Mouse (Mus musculus): ENCODE measurements at regions not wholly inside any gene's neighbourhood (a gene's known extent, or its start where the extent isn't known, plus 50 kb on each side); places are given as distances from the start of the nearest gene placed in this dataset.

DNA sequence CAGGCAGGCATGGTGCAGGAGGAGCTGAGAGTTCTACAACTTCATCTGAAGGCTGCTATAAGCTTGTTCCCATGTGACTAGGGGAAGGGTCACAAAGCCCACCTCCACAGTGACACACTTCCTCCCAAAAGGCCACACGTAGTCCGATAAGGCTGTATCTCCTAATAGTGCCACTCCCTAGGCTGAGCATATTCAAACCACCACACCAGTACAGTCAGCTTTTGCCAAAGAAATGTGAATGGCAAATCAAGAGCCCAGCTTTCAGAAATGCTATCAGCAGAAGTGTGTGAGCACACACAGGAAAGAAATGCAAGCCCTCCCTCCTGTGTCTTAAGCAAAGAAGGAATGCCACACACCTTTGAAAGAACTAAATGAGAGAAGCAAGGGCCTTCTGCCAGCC lies 80.4 kb upstream of the Ankrd28 start:
- no peaks in the 10 kb centered on the region for H3K4me1 ChIP-seq (ENCODE audit: control insufficient read depth, insufficient read depth, low read length)
- 71% methylated on average over 2 of the region's 2 CpGs for WGBS
- no peak overlapping the region for H3K9ac ChIP-seq (replicated peaks; ENCODE audit: low read depth, low read length)
- no peaks in the 10 kb centered on the region for H3K36me3 ChIP-seq (ENCODE audit: control insufficient read depth, insufficient read depth, low read length)
- ATAC-seq (ENCODE audit: insufficient number of reproducible peaks, insufficient read depth, low FRiP score, low read depth), result peak; percentile 46; the same call in 1 of the 2 replicates
- no peak overlapping the region for H3K27ac ChIP-seq (ENCODE audit: low read length)
- H3K9me3 ChIP-seq (ENCODE audit: control insufficient read depth, low read depth, low read length), result no peaks in the 10 kb centered on the region
- no peak overlapping the region for H3K4me2 ChIP-seq (replicated peaks; ENCODE audit: low read depth, low read length)
- H3K4me3 ChIP-seq (ENCODE audit: low read depth, low read length), result no peak overlapping the region
- no peaks in the 10 kb centered on the region for H3K27me3 ChIP-seq (ENCODE audit: control insufficient read depth, insufficient read depth, low read length)

DNA sequence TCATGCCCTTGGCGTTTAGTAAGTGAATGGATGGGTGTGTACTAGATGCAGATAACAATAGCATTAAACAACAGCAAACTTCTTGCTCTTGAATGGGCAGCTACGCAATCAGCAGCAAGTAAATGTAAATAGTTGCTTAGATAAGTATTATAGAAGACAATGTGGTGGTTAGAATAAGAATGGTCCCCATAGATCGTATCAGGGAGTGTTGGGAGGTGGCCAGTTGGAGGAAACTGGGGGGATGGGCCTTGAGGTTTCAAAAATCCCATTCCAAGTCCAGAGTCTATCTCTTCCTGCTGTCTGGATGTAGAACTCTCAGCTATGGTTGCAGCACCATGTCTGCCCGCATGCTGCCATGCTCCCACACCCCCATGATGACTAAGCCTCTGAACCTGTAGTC lies 88.0 kb upstream of the Ankrd28 start:
- Histone ChIP-seq H3K9me3 (ENCODE audit: control insufficient read depth, low read depth, low read length) (no peaks in the 10 kb centered on the region), H3K4me1 (ENCODE audit: control insufficient read depth, insufficient read depth, low read length) (no peaks in the 10 kb centered on the region), H3K36me3 (ENCODE audit: control insufficient read depth, insufficient read depth, low read length) (no peaks in the 10 kb centered on the region), H3K9ac (replicated peaks; ENCODE audit: low read depth, low read length) (no peak overlapping the region), H3K4me2 (replicated peaks; ENCODE audit: low read depth, low read length) (no peak overlapping the region), H3K27me3 (ENCODE audit: control insufficient read depth, insufficient read depth, low read length) (no peaks in the 10 kb centered on the region), H3K4me3 (ENCODE audit: low read depth, low read length) (no peak overlapping the region), H3K27ac (ENCODE audit: low read length) (no peak overlapping the region)
- WGBS, result 91% methylated on average over 4 of the region's 4 CpGs
- no peak for ATAC-seq (ENCODE audit: insufficient number of reproducible peaks, insufficient read depth, low FRiP score, low read depth)

DNA sequence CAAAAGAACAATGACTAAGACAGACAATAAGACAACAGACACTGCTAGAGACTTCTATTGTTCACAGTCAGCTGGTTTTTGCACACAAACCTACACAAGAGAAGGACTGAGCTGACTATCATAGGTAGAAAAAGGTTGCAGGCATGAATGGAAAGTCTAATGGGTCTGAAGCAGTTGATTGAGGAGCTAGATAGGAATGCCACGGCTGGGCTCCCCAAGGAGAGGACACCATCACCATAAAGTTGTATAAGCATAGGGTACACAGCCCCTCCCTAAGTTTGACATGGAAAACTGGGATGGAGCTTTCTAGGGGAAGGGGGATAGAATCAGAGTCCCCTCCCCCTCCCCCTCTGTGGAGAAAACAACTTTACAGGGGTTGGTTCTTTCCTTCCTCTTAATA lies 88.5 kb upstream of the Ankrd28 start:
- Histone ChIP-seq H3K27me3 (ENCODE audit: control insufficient read depth, insufficient read depth, low read length) (no peaks in the 10 kb centered on the region), H3K4me3 (ENCODE audit: low read depth, low read length) (no peak overlapping the region), H3K9me3 (ENCODE audit: control insufficient read depth, low read depth, low read length) (no peaks in the 10 kb centered on the region), H3K4me1 (ENCODE audit: control insufficient read depth, insufficient read depth, low read length) (no peaks in the 10 kb centered on the region), H3K4me2 (replicated peaks; ENCODE audit: low read depth, low read length) (no peak overlapping the region), H3K36me3 (ENCODE audit: control insufficient read depth, insufficient read depth, low read length) (no peaks in the 10 kb centered on the region), H3K27ac (ENCODE audit: low read length) (no peak overlapping the region), H3K9ac (replicated peaks; ENCODE audit: low read depth, low read length) (no peak overlapping the region)
- no peak for ATAC-seq (ENCODE audit: insufficient number of reproducible peaks, insufficient read depth, low FRiP score, low read depth)
- WGBS, result 90% methylated on average over 1 of the region's 1 CpGs

DNA sequence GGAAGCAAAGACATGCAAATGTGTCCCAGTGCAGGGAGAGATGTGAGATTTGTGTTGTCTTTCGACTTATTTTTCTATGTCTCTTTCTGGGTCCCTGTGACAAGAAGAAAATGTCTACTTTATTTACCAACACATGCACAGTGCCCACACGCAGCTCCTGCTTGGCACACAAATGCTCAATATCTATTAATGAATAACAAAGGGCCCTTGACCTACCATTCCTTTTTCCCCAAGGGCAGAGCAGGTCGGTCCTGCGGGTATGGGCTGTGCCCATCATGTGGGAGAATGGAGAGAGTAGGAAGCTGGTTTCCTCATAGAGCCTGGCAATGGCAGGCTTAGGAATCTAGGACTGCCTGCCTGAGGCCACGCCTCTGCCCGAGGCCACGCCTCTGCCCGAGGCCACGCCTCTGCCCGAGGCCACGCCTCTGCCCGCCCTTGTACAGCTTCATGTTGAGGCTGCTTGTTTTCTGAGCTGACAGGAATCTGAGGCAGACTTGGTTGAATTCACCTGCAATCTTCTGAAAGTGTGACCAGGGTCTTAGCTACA lies 98.8 kb upstream of the Ankrd28 start:
- Histone ChIP-seq H3K9ac (replicated peaks; ENCODE audit: low read depth, low read length) (no peak overlapping the region), H3K36me3 (ENCODE audit: control insufficient read depth, insufficient read depth, low read length) (no peaks in the 10 kb centered on the region), H3K27ac (ENCODE audit: low read length) (no peak overlapping the region), H3K4me1 (ENCODE audit: control insufficient read depth, insufficient read depth, low read length) (peaks cover 10% of the 10 kb centered on the region; the same call in 1 of the 2 replicates), H3K27me3 (ENCODE audit: control insufficient read depth, insufficient read depth, low read length) (no peaks in the 10 kb centered on the region), H3K4me3 (ENCODE audit: low read depth, low read length) (no peak overlapping the region), H3K4me2 (replicated peaks; ENCODE audit: low read depth, low read length) (no peak overlapping the region), H3K9me3 (ENCODE audit: control insufficient read depth, low read depth, low read length) (no peaks in the 10 kb centered on the region)
- 48% methylated on average over 12 of the region's 12 CpGs for WGBS
- no peak for ATAC-seq (ENCODE audit: insufficient number of reproducible peaks, insufficient read depth, low FRiP score, low read depth)

DNA sequence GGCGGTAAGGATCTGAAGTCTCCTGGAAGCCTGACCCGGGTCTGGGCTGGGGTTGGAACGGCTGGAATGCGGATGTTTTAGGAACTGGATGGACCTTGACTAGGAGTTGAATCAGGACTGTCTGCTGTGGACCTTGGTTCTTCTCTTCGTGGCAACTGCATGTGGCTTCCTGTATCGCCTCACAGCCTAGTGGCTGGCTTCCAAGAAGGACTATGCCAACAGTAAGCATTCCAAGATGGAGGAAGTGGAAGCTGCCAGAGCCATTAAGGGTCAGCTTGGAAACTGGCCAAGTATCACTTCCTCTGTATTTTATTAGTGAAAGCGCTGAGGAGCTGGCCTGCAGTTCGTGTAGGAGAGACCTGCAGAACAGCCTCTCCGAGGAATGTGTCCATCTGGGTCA lies 98.4 kb upstream of the Galnt15 start:
- Histone ChIP-seq H3K9ac (replicated peaks; ENCODE audit: low read depth, low read length) (no peak overlapping the region), H3K36me3 (ENCODE audit: control insufficient read depth, insufficient read depth, low read length) (no peaks in the 10 kb centered on the region), H3K9me3 (ENCODE audit: control insufficient read depth, low read depth, low read length) (no peaks in the 10 kb centered on the region), H3K4me2 (replicated peaks; ENCODE audit: low read depth, low read length) (no peak overlapping the region), H3K4me1 (ENCODE audit: control insufficient read depth, insufficient read depth, low read length) (peaks cover 13% of the 10 kb centered on the region; the same call in 1 of the 2 replicates), H3K27ac (ENCODE audit: low read length) (no peak overlapping the region; the same call in 1 of the 2 replicates), H3K4me3 (ENCODE audit: low read depth, low read length) (no peak overlapping the region), H3K27me3 (ENCODE audit: control insufficient read depth, insufficient read depth, low read length) (no peaks in the 10 kb centered on the region)
- 48% methylated on average over 9 of the region's 9 CpGs for WGBS
- ATAC-seq (ENCODE audit: insufficient number of reproducible peaks, insufficient read depth, low FRiP score, low read depth), result no peak

DNA sequence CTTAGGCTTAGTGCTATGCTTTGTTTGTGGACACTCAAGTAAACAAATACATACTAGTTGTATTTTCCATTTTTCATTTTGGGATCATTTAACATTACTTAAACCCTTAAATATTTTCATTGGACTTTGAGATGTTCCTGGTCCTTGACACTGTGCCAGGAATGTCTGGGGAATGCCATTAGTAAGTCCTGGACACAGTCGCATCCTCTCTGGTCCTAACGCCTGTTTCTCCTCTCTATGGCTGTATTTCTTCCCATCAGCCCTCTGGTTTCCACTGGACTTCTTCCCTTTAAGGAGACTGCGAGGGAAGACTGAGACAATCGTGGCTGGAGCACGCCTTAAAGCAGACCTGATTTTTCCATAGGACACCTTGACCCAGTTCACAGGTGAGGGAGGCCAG lies 96.8 kb upstream of the Galnt15 start:
- H3K27ac ChIP-seq (ENCODE audit: low read length), result no peak overlapping the region
- no peak overlapping the region for H3K4me2 ChIP-seq (replicated peaks; ENCODE audit: low read depth, low read length)
- H3K4me3 ChIP-seq (ENCODE audit: low read depth, low read length), result no peak overlapping the region
- no peak overlapping the region for H3K9ac ChIP-seq (replicated peaks; ENCODE audit: low read depth, low read length)
- H3K36me3 ChIP-seq (ENCODE audit: control insufficient read depth, insufficient read depth, low read length), result no peaks in the 10 kb centered on the region
- WGBS, result 71% methylated on average over 5 of the region's 5 CpGs
- H3K4me1 ChIP-seq (ENCODE audit: control insufficient read depth, insufficient read depth, low read length), result peaks cover 13% of the 10 kb centered on the region; the same call in 1 of the 2 replicates
- H3K9me3 ChIP-seq (ENCODE audit: control insufficient read depth, low read depth, low read length), result no peaks in the 10 kb centered on the region
- no peak for ATAC-seq (ENCODE audit: insufficient number of reproducible peaks, insufficient read depth, low FRiP score, low read depth)
- H3K27me3 ChIP-seq (ENCODE audit: control insufficient read depth, insufficient read depth, low read length), result no peaks in the 10 kb centered on the region

DNA sequence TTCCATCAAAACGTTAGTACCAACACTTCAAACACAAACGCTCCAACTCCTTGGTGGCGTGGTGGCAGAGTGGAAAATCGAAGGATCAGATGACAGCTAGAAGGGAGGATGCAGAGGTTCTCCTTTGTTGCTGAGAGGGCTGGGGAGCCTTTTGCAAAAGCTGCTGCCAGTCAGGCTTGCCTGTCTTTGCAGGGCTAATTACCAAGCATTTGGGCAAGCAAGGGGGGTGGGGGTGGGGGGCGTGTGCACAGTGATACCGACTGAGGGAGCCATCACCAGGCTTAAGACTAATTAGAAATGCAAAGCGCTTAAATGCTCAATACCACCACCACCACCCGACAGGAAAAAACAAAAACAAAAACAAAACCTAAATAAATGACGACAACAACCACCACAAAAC lies 95.3 kb upstream of the Galnt15 start:
- H3K9me3 ChIP-seq (ENCODE audit: control insufficient read depth, low read depth, low read length), result peaks cover 3% of the 10 kb centered on the region; the same call in 1 of the 2 replicates
- peaks cover 13% of the 10 kb centered on the region; the same call in 1 of the 2 replicates for H3K4me1 ChIP-seq (ENCODE audit: control insufficient read depth, insufficient read depth, low read length)
- H3K27me3 ChIP-seq (ENCODE audit: control insufficient read depth, insufficient read depth, low read length), result no peaks in the 10 kb centered on the region
- peak overlapping the region; percentile 28 for H3K4me3 ChIP-seq (ENCODE audit: low read depth, low read length)
- no peak for ATAC-seq (ENCODE audit: insufficient number of reproducible peaks, insufficient read depth, low FRiP score, low read depth)
- no peaks in the 10 kb centered on the region for H3K36me3 ChIP-seq (ENCODE audit: control insufficient read depth, insufficient read depth, low read length)
- peak overlapping the region; percentile 59 for H3K4me2 ChIP-seq (replicated peaks; ENCODE audit: low read depth, low read length)
- H3K9ac ChIP-seq (replicated peaks; ENCODE audit: low read depth, low read length), result 0 out of 2 replicates have a peak overlapping the region, but pooled peaks have one; percentile 10
- 7% methylated on average over 9 of the region's 9 CpGs for WGBS
- H3K27ac ChIP-seq (ENCODE audit: low read length), result no peak overlapping the region; the same call in 1 of the 2 replicates

DNA sequence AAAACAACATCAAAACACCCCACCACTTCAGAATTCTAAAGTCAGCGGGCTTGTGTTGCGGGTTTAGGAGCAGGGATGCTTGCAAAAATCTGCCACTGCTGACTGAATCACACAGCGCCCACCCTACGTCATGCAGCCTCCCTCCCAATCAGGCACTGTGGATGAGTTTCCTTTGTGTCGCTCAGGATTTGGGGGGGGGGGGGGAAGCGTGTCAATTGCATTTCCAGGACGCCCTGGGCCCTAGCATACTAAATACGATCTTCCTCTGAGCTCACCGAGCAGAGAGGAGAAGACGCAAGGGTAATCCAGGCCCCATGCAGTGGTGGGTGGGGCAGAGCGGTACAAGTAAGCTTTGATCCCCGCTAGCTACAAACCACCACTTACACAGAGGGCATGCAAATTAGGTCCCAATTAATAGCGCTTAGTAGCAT lies 94.9 kb upstream of the Galnt15 start:
- H3K36me3 ChIP-seq (ENCODE audit: control insufficient read depth, insufficient read depth, low read length), result no peaks in the 10 kb centered on the region
- H3K4me1 ChIP-seq (ENCODE audit: control insufficient read depth, insufficient read depth, low read length), result peaks cover 13% of the 10 kb centered on the region; the same call in 1 of the 2 replicates
- H3K27me3 ChIP-seq (ENCODE audit: control insufficient read depth, insufficient read depth, low read length), result no peaks in the 10 kb centered on the region
- 2% methylated on average over 13 of the region's 13 CpGs for WGBS
- H3K4me2 ChIP-seq (replicated peaks; ENCODE audit: low read depth, low read length), result peak overlapping the region; percentile 59
- H3K4me3 ChIP-seq (ENCODE audit: low read depth, low read length), result peak overlapping the region; percentile 28
- peak; percentile 43; the same call in 1 of the 2 replicates for ATAC-seq (ENCODE audit: insufficient number of reproducible peaks, insufficient read depth, low FRiP score, low read depth)
- peaks cover 3% of the 10 kb centered on the region; the same call in 1 of the 2 replicates for H3K9me3 ChIP-seq (ENCODE audit: control insufficient read depth, low read depth, low read length)
- H3K9ac ChIP-seq (replicated peaks; ENCODE audit: low read depth, low read length), result 0 out of 2 replicates have a peak overlapping the region, but pooled peaks have one; percentile 10
- peak overlapping the region; percentile 27; the same call in 1 of the 2 replicates for H3K27ac ChIP-seq (ENCODE audit: low read length)

DNA sequence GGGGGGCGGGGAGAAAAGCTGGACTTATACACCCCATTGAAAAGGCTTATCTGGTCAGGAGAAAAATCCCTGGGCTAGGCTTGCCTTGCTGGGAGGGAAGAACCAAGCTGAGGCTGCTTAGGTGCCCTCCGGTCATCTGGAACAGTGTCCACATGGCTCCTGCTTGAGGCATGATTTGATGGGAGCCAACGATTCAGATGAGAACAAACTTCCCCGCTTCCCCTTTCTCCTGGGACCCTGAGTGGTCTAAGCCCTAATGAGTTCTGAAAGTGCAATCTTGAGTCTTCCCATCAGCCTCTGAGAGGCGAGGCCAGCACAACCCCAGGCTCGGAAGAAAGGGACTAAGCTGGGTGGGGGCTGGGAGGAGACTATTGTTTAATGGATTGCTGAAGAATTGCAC lies 94.5 kb upstream of the Galnt15 start:
- peak overlapping the region; percentile 28 for H3K4me3 ChIP-seq (ENCODE audit: low read depth, low read length)
- peak overlapping the region; percentile 59 for H3K4me2 ChIP-seq (replicated peaks; ENCODE audit: low read depth, low read length)
- H3K9ac ChIP-seq (replicated peaks; ENCODE audit: low read depth, low read length), result no peak overlapping the region
- no peak for ATAC-seq (ENCODE audit: insufficient number of reproducible peaks, insufficient read depth, low FRiP score, low read depth)
- no peaks in the 10 kb centered on the region for H3K27me3 ChIP-seq (ENCODE audit: control insufficient read depth, insufficient read depth, low read length)
- H3K27ac ChIP-seq (ENCODE audit: low read length), result peak overlapping the region; percentile 27; the same call in 1 of the 2 replicates
- under 1% methylated on average over 5 of the region's 6 CpGs for WGBS
- no peaks in the 10 kb centered on the region for H3K36me3 ChIP-seq (ENCODE audit: control insufficient read depth, insufficient read depth, low read length)
- H3K4me1 ChIP-seq (ENCODE audit: control insufficient read depth, insufficient read depth, low read length), result peaks cover 13% of the 10 kb centered on the region; the same call in 1 of the 2 replicates
- peaks cover 3% of the 10 kb centered on the region; the same call in 1 of the 2 replicates for H3K9me3 ChIP-seq (ENCODE audit: control insufficient read depth, low read depth, low read length)
